Mouse (Mus musculus) urinary bladder, postnatal 10 days (tissue): ENCODE results near the gene Dll1.

Experiments used
- DNase-seq: peaks from one replicate; pipeline ENCODE4 v3.0.0; 2022; ENCODE audit warnings: low spot score

Dll1 gene

GRCm38 (mm10) chr17:15327106-15327505 lies 49.6 kb downstream of the Dll1 start:
- DNase-seq = no peak

DNA sequence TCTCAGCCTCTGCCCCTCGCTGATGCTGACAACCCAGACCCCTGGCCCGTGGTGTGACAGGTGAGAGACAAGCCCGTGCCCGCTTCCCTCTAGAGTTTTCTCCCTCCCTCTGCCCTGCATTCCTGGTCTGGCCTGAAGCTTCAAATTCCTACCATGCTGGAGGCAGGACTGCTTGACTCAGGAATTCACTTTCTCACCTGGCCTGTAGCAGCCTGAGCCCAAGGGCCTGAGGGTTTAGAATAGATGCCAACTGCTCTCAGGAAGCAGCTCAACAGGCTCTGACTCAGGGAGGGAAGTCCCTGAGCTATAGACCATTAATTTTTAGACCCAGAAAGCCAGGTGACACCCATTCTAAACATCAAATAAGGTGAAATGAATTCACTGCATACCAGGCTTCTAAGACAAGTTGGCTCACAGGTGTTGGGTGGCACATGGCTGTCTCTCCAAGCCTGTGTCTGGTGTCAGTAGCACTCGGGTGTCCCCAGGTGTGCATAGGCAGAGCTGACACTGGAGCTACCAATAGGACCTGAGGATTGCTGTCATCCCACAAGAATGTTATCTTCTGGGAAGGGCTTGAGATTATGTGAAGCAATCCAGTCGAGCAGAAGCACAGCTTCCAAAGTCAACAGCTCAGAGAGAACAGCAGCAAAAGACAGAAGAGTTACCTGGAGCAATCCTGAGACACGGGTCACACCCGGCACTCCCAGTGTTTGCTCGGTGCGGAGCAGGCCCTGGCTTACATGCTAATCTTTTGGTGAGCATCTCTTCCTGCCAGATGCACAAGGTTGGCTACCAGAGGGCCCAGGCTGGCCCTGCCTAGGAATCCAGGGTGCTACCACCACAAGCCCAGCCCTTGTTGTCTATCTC lies 50.5 kb downstream of the Dll1 start:
- no peak for DNase-seq

DNA sequence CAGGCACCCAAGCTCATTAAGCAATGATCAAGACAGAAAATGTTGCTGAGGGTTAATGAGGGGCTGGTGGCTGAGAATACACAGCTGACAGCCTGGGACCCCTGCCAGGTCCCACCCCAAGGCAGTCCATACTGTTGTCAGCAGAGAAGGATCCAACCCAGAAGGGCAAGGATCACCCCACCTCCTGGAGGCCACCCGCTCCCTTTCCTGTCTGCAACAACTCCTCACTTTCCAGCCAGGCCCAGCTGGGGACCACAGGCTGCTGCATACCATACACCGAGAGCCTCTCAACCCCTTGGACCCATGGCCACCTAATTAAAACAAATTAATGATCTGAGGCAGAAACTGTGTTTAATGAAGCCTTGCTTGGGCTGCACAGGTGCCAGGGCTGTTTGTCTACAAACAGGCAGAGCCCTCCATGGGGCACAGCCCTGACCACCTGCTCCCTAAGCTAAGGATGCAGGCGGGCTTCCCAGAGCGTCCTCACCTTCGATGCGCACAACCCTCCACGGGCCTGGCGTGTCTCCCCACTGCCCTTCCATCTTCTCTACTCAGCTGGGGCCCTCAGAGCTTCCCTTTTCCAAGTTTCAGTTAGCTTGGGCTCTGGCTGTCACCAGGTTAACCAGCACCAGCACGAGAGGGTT lies 53.4 kb downstream of the Dll1 start:
- no peak for DNase-seq
